Mouse (Mus musculus) embryonic fibroblast, embryonic 13.5 days (primary cell): ENCODE measurements at regions not wholly inside any gene's neighbourhood (a gene's known extent, or its start where the extent isn't known, plus 50 kb on each side); places are given as distances from the start of the nearest gene placed in this dataset.

Experiments
- CTCF ChIP-seq: IDR thresholded peaks from 2 replicates; pipeline ENCODE4 v1.5.1; 2011; ENCODE audit warnings: mild to moderate bottlenecking, control low read depth, low read length, moderate library complexity, borderline replicate concordance; ENCODE audit not compliant: insufficient read depth
- POLR2A ChIP-seq: IDR thresholded peaks from 2 replicates; pipeline ENCODE4 v1.6.1; 2011; ENCODE audit warnings: low read depth, mild to moderate bottlenecking, control low read depth, low read length, moderate library complexity

- TF ChIP-seq POLR2A (no peak), CTCF (no peak)
Observed at GRCm38 (mm10) chr9:33214523-33214922, 578.5 kb downstream of the Ets1 start.
